Mouse (Mus musculus): Measurements from ENCODE around the gene Krtap13-1. TPM values are rescaled to one million over a fixed set of nuclear protein-coding genes. Genes with fewer than 3 reads are reported as not detected.
A peak's percentile ranks its signal among the peaks of the same experiment; 100 is the strongest.

The Krtap13-1 gene
- polyA plus RNA-seq (2015; fragmentation: Nextera tagmentation; extraction: Ambion mirVana): not detected in 2 replicates

GRCm38 (mm10) chr16:88728812-88729275 lies at the start of gene Krtap13-1:
Gene Krtap13-1 (plus strand): TSS chr16:88728862.
- Histone ChIP-seq H3K9ac (ENCODE audit: low read depth, low read length) (no peak within 1 kb of the TSS), H3K36me3 (ENCODE audit: control insufficient read depth, insufficient read depth) (no peaks in the 10 kb centered on the region), H3K27ac (ENCODE audit: low read length) (no peak within 1 kb of the TSS), H3K27me3 (ENCODE audit: control insufficient read depth, insufficient read depth, low read depth, low read length) (no peaks in the 10 kb centered on the region), H3K4me2 (ENCODE audit: low read depth, low read length) (no peak within 1 kb of the TSS), H3K9me3 (replicated peaks; ENCODE audit: control insufficient read depth, low read length) (no peaks in the 10 kb centered on the region), H3K4me3 (ENCODE audit: low read depth, low read length) (no peak within 1 kb of the TSS), H3K4me1 (ENCODE audit: control insufficient read depth, low read depth, low read length) (no peaks in the 10 kb centered on the region)
- no peak for ATAC-seq (ENCODE audit: low read depth)
- 49% methylated on average over 4 of the region's 4 CpGs for WGBS (ENCODE audit: insufficient replicate concordance)

DNA sequence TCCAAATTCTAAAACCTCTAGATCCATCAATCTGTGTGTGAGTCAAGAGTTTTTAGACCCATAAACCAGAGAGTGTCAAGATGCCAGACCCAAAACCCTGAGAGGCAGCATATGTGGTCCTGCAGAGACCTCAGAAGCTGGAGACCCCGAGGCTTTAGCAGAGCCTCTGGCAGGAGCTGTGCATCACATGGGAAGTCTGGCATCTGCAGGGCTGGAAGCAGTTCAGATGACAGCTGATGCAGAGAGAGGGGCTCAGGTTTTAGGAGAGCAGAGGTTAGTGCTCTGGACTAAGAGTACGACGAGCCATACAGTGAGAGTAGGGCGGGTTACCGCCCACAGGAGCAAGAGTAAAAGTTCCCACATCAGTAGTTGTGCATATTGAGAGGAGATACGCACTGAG lies 49.6 kb upstream of the Krtap13-1 start:
- Histone ChIP-seq H3K36me3 (ENCODE audit: control insufficient read depth, insufficient read depth) (no peaks in the 10 kb centered on the region), H3K4me1 (ENCODE audit: control insufficient read depth, low read depth, low read length) (no peaks in the 10 kb centered on the region), H3K4me2 (ENCODE audit: low read depth, low read length) (no peak overlapping the region), H3K9ac (ENCODE audit: low read depth, low read length) (no peak overlapping the region), H3K27ac (ENCODE audit: low read length) (no peak overlapping the region), H3K9me3 (replicated peaks; ENCODE audit: control insufficient read depth, low read length) (no peaks in the 10 kb centered on the region), H3K4me3 (ENCODE audit: low read depth, low read length) (no peak overlapping the region), H3K27me3 (ENCODE audit: control insufficient read depth, insufficient read depth, low read depth, low read length) (no peaks in the 10 kb centered on the region)
- no peak for ATAC-seq (ENCODE audit: low read depth)
- WGBS (ENCODE audit: insufficient replicate concordance): 73% methylated on average over 6 of the region's 6 CpGs

DNA sequence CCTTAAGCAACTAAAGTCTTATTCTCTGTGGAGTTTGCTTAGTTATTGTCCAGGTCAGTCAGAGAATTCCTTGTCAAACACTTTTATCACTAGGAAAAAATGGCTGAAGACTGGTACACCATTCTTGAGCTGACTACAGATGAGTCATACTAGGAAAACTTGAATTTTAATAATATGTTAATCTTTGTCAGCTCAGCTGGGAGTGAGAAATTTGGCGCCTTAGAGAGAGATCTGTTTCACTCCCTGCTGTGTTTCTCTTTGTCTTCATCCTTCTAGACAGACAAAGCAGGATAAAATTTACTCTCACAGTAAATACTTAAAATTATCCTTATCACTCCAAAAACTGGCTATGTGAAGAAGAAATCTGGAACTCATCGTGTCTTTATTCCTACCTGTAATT lies 47.4 kb upstream of the Krtap13-1 start:
- H3K4me3 ChIP-seq (ENCODE audit: low read depth, low read length): no peak overlapping the region
- H3K27me3 ChIP-seq (ENCODE audit: control insufficient read depth, insufficient read depth, low read depth, low read length): no peaks in the 10 kb centered on the region
- no peaks in the 10 kb centered on the region for H3K4me1 ChIP-seq (ENCODE audit: control insufficient read depth, low read depth, low read length)
- WGBS (ENCODE audit: insufficient replicate concordance): 47% methylated on average over 2 of the region's 2 CpGs
- ATAC-seq (ENCODE audit: low read depth): no peak
- H3K27ac ChIP-seq (ENCODE audit: low read length): no peak overlapping the region
- H3K4me2 ChIP-seq (ENCODE audit: low read depth, low read length): no peak overlapping the region
- no peaks in the 10 kb centered on the region for H3K9me3 ChIP-seq (replicated peaks; ENCODE audit: control insufficient read depth, low read length)
- no peaks in the 10 kb centered on the region for H3K36me3 ChIP-seq (ENCODE audit: control insufficient read depth, insufficient read depth)
- no peak overlapping the region for H3K9ac ChIP-seq (ENCODE audit: low read depth, low read length)

- no peak overlapping the region for H3K4me3 ChIP-seq (ENCODE audit: low read depth, low read length)
- H3K4me2 ChIP-seq (ENCODE audit: low read depth, low read length): no peak overlapping the region
- no peaks in the 10 kb centered on the region for H3K4me1 ChIP-seq (ENCODE audit: control insufficient read depth, low read depth, low read length)
- ATAC-seq (ENCODE audit: low read depth): no peak
- no peaks in the 10 kb centered on the region for H3K9me3 ChIP-seq (replicated peaks; ENCODE audit: control insufficient read depth, low read length)
- no peaks in the 10 kb centered on the region for H3K27me3 ChIP-seq (ENCODE audit: control insufficient read depth, insufficient read depth, low read depth, low read length)
- H3K36me3 ChIP-seq (ENCODE audit: control insufficient read depth, insufficient read depth): no peaks in the 10 kb centered on the region
- 55% methylated on average over 4 of the region's 4 CpGs for WGBS (ENCODE audit: insufficient replicate concordance)
- H3K9ac ChIP-seq (ENCODE audit: low read depth, low read length): no peak overlapping the region
- no peak overlapping the region for H3K27ac ChIP-seq (ENCODE audit: low read length)
Observed at GRCm38 (mm10) chr16:88696256-88696655, 32.4 kb upstream of the Krtap13-1 start.

GRCm38 (mm10) chr16:88701072-88701864 lies 27.4 kb upstream of the Krtap13-1 start:
- 34% methylated on average over 4 of the region's 4 CpGs for WGBS (ENCODE audit: insufficient replicate concordance)
- Histone ChIP-seq H3K27ac (ENCODE audit: low read length) (no peak overlapping the region), H3K9me3 (replicated peaks; ENCODE audit: control insufficient read depth, low read length) (no peaks in the 10 kb centered on the region), H3K4me1 (ENCODE audit: control insufficient read depth, low read depth, low read length) (no peaks in the 10 kb centered on the region), H3K36me3 (ENCODE audit: control insufficient read depth, insufficient read depth) (no peaks in the 10 kb centered on the region), H3K9ac (ENCODE audit: low read depth, low read length) (no peak overlapping the region), H3K4me3 (ENCODE audit: low read depth, low read length) (no peak overlapping the region), H3K27me3 (ENCODE audit: control insufficient read depth, insufficient read depth, low read depth, low read length) (no peaks in the 10 kb centered on the region), H3K4me2 (ENCODE audit: low read depth, low read length) (no peak overlapping the region)
- no peak for ATAC-seq (ENCODE audit: low read depth)

GRCm38 (mm10) chr16:88707496-88708012 lies 21.1 kb upstream of the Krtap13-1 start, which contains the start of gene 2310061N02Rik:
Gene 2310061N02Rik (minus strand): TSS chr16:88707962.
- 56% methylated on average over 10 of the region's 10 CpGs for WGBS (ENCODE audit: insufficient replicate concordance)
- no peak within 1 kb of the TSS for H3K27ac ChIP-seq (ENCODE audit: low read length)
- H3K4me3 ChIP-seq (ENCODE audit: low read depth, low read length): no peak within 1 kb of the TSS
- H3K4me1 ChIP-seq (ENCODE audit: control insufficient read depth, low read depth, low read length): no peaks in the 10 kb centered on the region
- H3K4me2 ChIP-seq (ENCODE audit: low read depth, low read length): no peak within 1 kb of the TSS
- H3K9ac ChIP-seq (ENCODE audit: low read depth, low read length): no peak within 1 kb of the TSS
- H3K9me3 ChIP-seq (replicated peaks; ENCODE audit: control insufficient read depth, low read length): no peaks in the 10 kb centered on the region
- H3K27me3 ChIP-seq (ENCODE audit: control insufficient read depth, insufficient read depth, low read depth, low read length): no peaks in the 10 kb centered on the region
- ATAC-seq (ENCODE audit: low read depth): no peak
- no peaks in the 10 kb centered on the region for H3K36me3 ChIP-seq (ENCODE audit: control insufficient read depth, insufficient read depth)

- Histone ChIP-seq H3K4me1 (ENCODE audit: control insufficient read depth, low read depth, low read length) (no peaks in the 10 kb centered on the region), H3K36me3 (ENCODE audit: control insufficient read depth, insufficient read depth) (no peaks in the 10 kb centered on the region), H3K9ac (ENCODE audit: low read depth, low read length) (no peak overlapping the region), H3K27me3 (ENCODE audit: control insufficient read depth, insufficient read depth, low read depth, low read length) (no peaks in the 10 kb centered on the region), H3K27ac (ENCODE audit: low read length) (no peak overlapping the region), H3K4me3 (ENCODE audit: low read depth, low read length) (no peak overlapping the region), H3K4me2 (ENCODE audit: low read depth, low read length) (no peak overlapping the region), H3K9me3 (replicated peaks; ENCODE audit: control insufficient read depth, low read length) (no peaks in the 10 kb centered on the region; the same call in 1 of the 2 replicates)
- peak; percentile 65 for ATAC-seq (ENCODE audit: low read depth)
- WGBS (ENCODE audit: insufficient replicate concordance): 39% methylated on average over 4 of the region's 4 CpGs
Observed at GRCm38 (mm10) chr16:88710757-88711156, 17.9 kb upstream of the Krtap13-1 start.

DNA sequence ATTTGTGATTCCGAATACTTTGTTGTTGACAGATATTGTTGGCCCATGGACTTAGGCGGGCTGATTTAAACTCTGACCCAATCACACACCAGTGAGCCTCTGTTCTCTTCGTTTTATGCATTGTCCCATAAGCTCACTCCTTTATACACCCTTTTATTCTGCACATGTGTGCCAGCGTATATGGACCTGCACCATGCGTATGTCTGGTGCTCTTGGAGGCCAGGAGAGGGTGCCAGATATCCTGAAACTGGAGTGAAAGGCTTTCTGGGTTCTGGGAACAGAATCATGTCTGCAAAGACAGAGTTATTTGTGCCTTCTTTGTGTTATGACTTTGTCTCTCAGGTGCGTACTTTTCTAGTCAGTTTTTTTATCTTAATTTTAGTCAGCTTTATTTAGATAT lies 17.4 kb upstream of the Krtap13-1 start:
- Histone ChIP-seq H3K9me3 (replicated peaks; ENCODE audit: control insufficient read depth, low read length) (no peaks in the 10 kb centered on the region; the same call in 1 of the 2 replicates), H3K27ac (ENCODE audit: low read length) (no peak overlapping the region), H3K4me3 (ENCODE audit: low read depth, low read length) (no peak overlapping the region), H3K27me3 (ENCODE audit: control insufficient read depth, insufficient read depth, low read depth, low read length) (no peaks in the 10 kb centered on the region), H3K9ac (ENCODE audit: low read depth, low read length) (no peak overlapping the region), H3K4me1 (ENCODE audit: control insufficient read depth, low read depth, low read length) (no peaks in the 10 kb centered on the region), H3K36me3 (ENCODE audit: control insufficient read depth, insufficient read depth) (no peaks in the 10 kb centered on the region), H3K4me2 (ENCODE audit: low read depth, low read length) (no peak overlapping the region)
- 61% methylated on average over 6 of the region's 6 CpGs for WGBS (ENCODE audit: insufficient replicate concordance)
- peak; percentile 37; the same call in 1 of the 2 replicates for ATAC-seq (ENCODE audit: low read depth)

GRCm38 (mm10) chr16:88716549-88716948 lies 12.1 kb upstream of the Krtap13-1 start:
- no peak overlapping the region for H3K4me3 ChIP-seq (ENCODE audit: low read depth, low read length)
- no peaks in the 10 kb centered on the region; the same call in 1 of the 2 replicates for H3K9me3 ChIP-seq (replicated peaks; ENCODE audit: control insufficient read depth, low read length)
- no peaks in the 10 kb centered on the region for H3K36me3 ChIP-seq (ENCODE audit: control insufficient read depth, insufficient read depth)
- H3K27me3 ChIP-seq (ENCODE audit: control insufficient read depth, insufficient read depth, low read depth, low read length): no peaks in the 10 kb centered on the region
- H3K27ac ChIP-seq (ENCODE audit: low read length): no peak overlapping the region
- no peak for ATAC-seq (ENCODE audit: low read depth)
- H3K4me1 ChIP-seq (ENCODE audit: control insufficient read depth, low read depth, low read length): no peaks in the 10 kb centered on the region
- H3K4me2 ChIP-seq (ENCODE audit: low read depth, low read length): no peak overlapping the region
- H3K9ac ChIP-seq (ENCODE audit: low read depth, low read length): no peak overlapping the region
